Mouse (Mus musculus) G1E (cell line): ENCODE results near the gene Fkbp7. TPM values are rescaled to one million over a fixed set of nuclear protein-coding genes. Genes with fewer than 3 reads are reported as not detected.

ENCODE experiments used
- ATAC-seq: 2 replicates; pipeline ENCODE4 v1.8.0; 2016; ENCODE audit warnings: mild to moderate bottlenecking; ENCODE audit not compliant: insufficient number of reproducible peaks, poor library complexity, low FRiP score, severe bottlenecking; ENCODE audit errors: extremely low read depth
- DNase-seq: peaks from one replicate; pipeline ENCODE4 v3.0.0; 2012; ENCODE audit warnings: low spot score
- H3K27me3 ChIP-seq: 2 replicates; pipeline ENCODE4 v1.6.1; 2012; ENCODE audit warnings: mild to moderate bottlenecking, low read length, inconsistent platforms; ENCODE audit not compliant: insufficient read depth
- H3K36me3 ChIP-seq: replicated peaks from 2 replicates; pipeline ENCODE3; 2012; ENCODE audit warnings: mild to moderate bottlenecking, inconsistent platforms
- H3K4me1 ChIP-seq: 2 replicates; pipeline ENCODE4 v1.6.1; 2012; ENCODE audit warnings: low read depth, low read length, inconsistent platforms, mixed read lengths; ENCODE audit not compliant: insufficient read depth
- H3K4me3 ChIP-seq: 2 replicates; pipeline ENCODE4 v1.5.1; 2012; ENCODE audit warnings: low read depth, mild to moderate bottlenecking, inconsistent platforms, low read length, moderate library complexity, mixed read lengths
- H3K9me3 ChIP-seq: replicated peaks from 2 replicates; pipeline ENCODE4 v1.6.1; 2012; ENCODE audit warnings: inconsistent platforms
- CTCF ChIP-seq: IDR thresholded peaks from 2 replicates; pipeline ENCODE4 v1.5.1; 2012; ENCODE audit warnings: low read depth, low read length, inconsistent platforms, mixed read lengths
- GATA1 ChIP-seq: IDR thresholded peaks from 2 replicates; pipeline ENCODE4 v1.6.1; 2012; ENCODE audit warnings: borderline replicate concordance, low read length, inconsistent platforms, mixed read lengths
- GATA2 ChIP-seq: IDR thresholded peaks from 2 replicates; pipeline ENCODE4 v1.6.1; 2012; ENCODE audit warnings: low read depth, low read length, inconsistent platforms, borderline replicate concordance
- POLR2AphosphoS5 ChIP-seq: IDR thresholded peaks from 2 replicates; pipeline ENCODE4 v1.6.1; 2012; ENCODE audit warnings: low read depth, low read length, inconsistent platforms; ENCODE audit not compliant: insufficient replicate concordance
- TAL1 ChIP-seq: conservative IDR thresholded peaks from 2 replicates; pipeline ENCODE4 v1.6.1; 2012; ENCODE audit warnings: low read depth, low read length, inconsistent platforms, mixed read lengths
- polyA plus RNA-seq: library from polyadenylated mRNA; stranded (reverse); fragments of >175 nt; gene quantifications from 2 replicates; pipeline ENCODE4 v1.2.3, GENCODE M21; 2012
- total RNA-seq, 2 experiments: library from RNA; stranded (forward) in 1 of 2; stranded (reverse) in 1 of 2; fragments of 200-1000 nt in 1 of 2; fragments of >200 nt in 1 of 2; fragmentation: Nextera tagmentation in 1 of 2; gene quantifications; 2 replicates each; pipeline ENCODE4 v1.2.3; 2014 to 2017

Gene Fkbp7
- total RNA-seq (2014; fragmentation: Nextera tagmentation) (9.9 and 18.1 TPM in 2 replicates), total RNA-seq (2017) (3.1 and 5.3 TPM in 2 replicates), polyA plus RNA-seq (0.19 and 0.29 TPM in 2 replicates)

DNA sequence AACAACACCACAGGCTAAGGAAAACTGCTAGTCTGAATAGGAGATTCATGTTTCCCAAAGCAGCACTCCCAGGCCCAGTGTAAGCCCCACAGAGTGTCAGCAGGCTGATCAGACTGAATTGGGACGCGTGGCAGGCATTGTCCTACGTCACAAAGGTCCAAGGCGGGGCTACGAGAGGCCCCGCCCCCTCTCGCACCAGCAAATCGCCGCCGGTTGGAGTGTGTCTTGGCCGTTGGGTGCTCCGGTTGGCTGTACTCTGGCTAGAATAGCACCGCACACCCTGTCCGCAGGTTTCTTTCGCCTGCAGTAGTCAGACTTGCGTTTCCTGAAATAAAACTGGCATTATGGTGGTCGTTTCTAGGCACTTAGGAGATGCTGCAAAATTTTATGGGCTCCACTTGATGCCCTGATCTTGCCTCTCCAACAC is at the start of gene Fkbp7:
Gene Fkbp7 (minus strand): TSS at position 151 of the 427 bp plus-strand sequence.
- ATAC-seq (peak; percentile 87), DNase-seq (peak; percentile 72)
- no peak for TF ChIP-seq TAL1
- no peak for TF ChIP-seq CTCF
- TF ChIP-seq POLR2AphosphoS5: 0 out of 2 replicates have a peak, but pooled peaks have one; percentile 36
- H3K36me3 ChIP-seq: peaks cover 25% of the 10 kb centered on the region
- no peaks in the 10 kb centered on the region for H3K9me3 ChIP-seq
- peak within 1 kb of the TSS; percentile 70 for H3K4me3 ChIP-seq
- H3K4me1 ChIP-seq: peaks cover 45% of the 10 kb centered on the region
- no peaks in the 10 kb centered on the region for H3K27me3 ChIP-seq

DNA sequence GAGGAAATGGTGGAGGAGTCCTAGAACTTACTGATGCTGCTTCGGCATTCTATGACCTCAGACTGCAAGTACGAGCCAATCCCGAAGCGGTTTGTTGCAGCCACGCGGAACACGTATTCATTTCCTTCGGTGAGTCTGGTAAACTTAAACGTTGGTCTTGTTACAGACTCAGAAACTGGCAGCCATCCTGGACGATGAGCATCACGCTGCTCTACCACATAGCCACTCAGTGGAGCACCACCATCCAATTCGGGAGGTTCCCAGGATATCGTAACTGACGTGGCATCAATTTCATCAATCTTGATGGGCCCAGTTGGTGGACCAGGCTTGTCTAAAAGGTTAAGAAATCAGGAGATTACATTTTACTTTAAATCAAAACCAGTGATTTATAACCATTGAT is 46.7 kb upstream of the Fkbp7 start:
- H3K4me3 ChIP-seq: no peak overlapping the region
- no peaks in the 10 kb centered on the region for H3K36me3 ChIP-seq
- H3K9me3 ChIP-seq: peaks cover 30% of the 10 kb centered on the region
- DNase-seq (no peak), ATAC-seq (no peak)
- no peaks in the 10 kb centered on the region for H3K27me3 ChIP-seq
- no peak for TF ChIP-seq GATA1
- no peak for TF ChIP-seq TAL1
- TF ChIP-seq POLR2AphosphoS5: no peak
- no peak for TF ChIP-seq CTCF
- TF ChIP-seq GATA2: no peak
- H3K4me1 ChIP-seq: no peaks in the 10 kb centered on the region

DNA sequence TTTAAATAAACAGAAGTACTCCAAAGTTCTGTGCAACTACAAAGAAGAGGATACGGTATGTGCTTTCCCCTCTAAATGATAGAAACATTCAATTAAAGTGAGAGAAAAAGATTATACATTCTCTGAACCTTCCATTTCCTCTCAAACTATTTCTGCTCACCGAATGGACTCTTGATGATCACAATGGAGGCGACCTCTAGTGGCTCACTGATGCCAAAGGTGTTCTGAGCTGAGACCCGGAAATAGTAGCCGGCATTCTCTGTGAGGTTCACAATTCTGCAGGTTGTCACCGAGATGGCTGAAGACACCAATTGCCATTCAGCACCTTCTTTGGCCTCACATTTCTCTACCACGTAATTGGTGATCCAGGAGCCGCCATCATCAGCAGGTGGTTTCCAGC is 42.1 kb upstream of the Fkbp7 start:
- no peak for TF ChIP-seq TAL1
- ATAC-seq (no peak), DNase-seq (no peak)
- Histone ChIP-seq H3K4me1 (no peaks in the 10 kb centered on the region), H3K4me3 (no peak overlapping the region), H3K36me3 (peaks cover 16% of the 10 kb centered on the region), H3K9me3 (peaks cover 51% of the 10 kb centered on the region), H3K27me3 (no peaks in the 10 kb centered on the region)

DNA sequence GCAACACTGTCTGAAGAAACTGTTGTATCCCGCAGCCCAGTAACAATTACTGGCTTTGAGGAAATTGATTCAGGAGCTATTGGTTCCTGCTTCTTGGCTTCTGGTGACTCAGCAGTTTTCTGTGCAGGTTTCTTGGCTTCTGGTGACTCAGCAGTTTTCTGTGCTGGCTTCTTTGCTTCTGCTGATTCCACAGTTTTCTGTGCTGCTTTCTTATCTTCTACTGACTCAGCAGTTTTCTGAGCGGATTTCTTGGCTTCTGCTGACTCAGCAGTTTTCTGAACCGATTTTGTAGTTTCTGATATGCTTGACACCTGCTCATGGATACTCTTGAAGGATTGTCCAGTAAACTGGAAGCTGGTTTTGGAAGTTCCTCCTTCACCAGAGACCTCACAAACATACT is 35.6 kb upstream of the Fkbp7 start:
- DNase-seq (no peak), ATAC-seq (no peak)
- TF ChIP-seq POLR2AphosphoS5 (no peak), GATA2 (no peak), GATA1 (no peak), TAL1 (no peak), CTCF (no peak)
- Histone ChIP-seq H3K4me1 (no peaks in the 10 kb centered on the region), H3K4me3 (no peak overlapping the region), H3K9me3 (peaks cover 40% of the 10 kb centered on the region), H3K27me3 (no peaks in the 10 kb centered on the region), H3K36me3 (peaks cover 38% of the 10 kb centered on the region)

DNA sequence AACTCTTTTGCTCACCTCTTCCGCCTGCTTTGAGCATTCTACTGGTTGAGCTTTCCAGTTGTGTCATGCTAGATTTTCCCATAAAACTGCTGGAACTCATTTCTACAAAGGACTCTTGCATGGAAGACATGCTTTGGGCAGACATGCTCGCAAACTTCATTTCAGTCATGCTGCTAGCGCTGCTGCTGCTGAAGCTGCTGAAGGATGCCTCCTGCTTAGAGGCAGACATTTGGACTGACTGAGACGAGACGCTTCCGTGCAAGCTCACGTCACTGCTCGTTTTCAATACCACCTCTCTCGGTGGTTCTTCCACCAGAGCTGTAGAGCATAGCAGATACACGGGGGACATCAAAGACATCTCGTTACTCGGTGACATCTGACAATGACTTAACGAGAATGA is 32.7 kb upstream of the Fkbp7 start:
- Histone ChIP-seq H3K9me3 (peaks cover 19% of the 10 kb centered on the region), H3K36me3 (peaks cover 51% of the 10 kb centered on the region), H3K4me3 (no peak overlapping the region), H3K27me3 (no peaks in the 10 kb centered on the region), H3K4me1 (no peaks in the 10 kb centered on the region)
- DNase-seq: no peak
- ATAC-seq: no peak
- TF ChIP-seq TAL1 (no peak), CTCF (no peak), GATA2 (no peak), GATA1 (no peak), POLR2AphosphoS5 (no peak)

DNA sequence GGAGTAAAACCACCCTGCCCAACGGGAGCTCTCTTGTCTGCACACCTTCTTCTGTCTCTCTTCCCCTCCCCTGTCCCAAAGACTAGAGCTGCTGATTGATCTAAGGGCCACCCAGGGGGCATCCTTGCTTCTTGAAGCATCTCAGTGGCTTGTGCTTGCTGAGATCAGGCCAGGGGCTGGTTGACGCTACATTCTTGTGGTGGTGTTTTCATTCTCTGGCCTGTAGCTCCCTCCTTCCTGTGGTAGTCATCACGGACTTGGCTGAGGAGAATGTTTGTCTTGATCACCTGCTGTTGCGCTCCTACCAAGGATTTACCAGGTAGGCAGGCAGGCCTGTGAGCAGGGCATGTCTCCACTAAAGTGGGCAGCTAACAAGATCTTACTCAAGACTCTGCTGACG is 29.8 kb upstream of the Fkbp7 start:
- TF ChIP-seq TAL1 (no peak), GATA2 (no peak), CTCF (no peak), GATA1 (no peak), POLR2AphosphoS5 (no peak)

DNA sequence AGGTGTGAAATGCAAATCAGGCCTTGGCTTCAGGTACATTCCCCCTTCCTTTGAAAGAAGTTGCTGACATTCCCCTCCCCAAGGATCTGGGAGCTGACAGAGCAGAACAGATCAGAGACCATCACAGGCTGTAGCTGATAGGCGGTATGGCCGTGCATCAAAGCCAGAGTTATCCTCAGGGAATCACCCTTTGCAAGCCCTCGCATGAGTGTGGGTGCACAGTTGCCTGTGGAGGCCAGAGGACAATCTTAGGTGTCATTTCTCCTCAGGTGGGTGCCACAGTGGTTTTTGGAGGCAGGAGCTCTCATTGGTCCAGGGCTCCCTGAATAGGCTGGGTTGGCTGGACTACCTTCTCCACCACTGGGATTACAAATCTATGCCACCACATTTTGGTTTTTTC is 29.3 kb upstream of the Fkbp7 start:
- peaks cover 70% of the 10 kb centered on the region for H3K36me3 ChIP-seq
- H3K9me3 ChIP-seq: no peaks in the 10 kb centered on the region
- H3K27me3 ChIP-seq: no peaks in the 10 kb centered on the region
- H3K4me3 ChIP-seq: no peak overlapping the region
- TF ChIP-seq GATA1 (no peak), CTCF (no peak), POLR2AphosphoS5 (no peak; the same call in 1 of the 2 replicates), GATA2 (no peak), TAL1 (no peak)
- ATAC-seq: no peak
- H3K4me1 ChIP-seq: no peaks in the 10 kb centered on the region
- DNase-seq: no peak

More for the DNA sequence above, 29.8 kb upstream of the Fkbp7 start:
- DNase-seq: no peak
- Histone ChIP-seq H3K4me3 (no peak overlapping the region), H3K9me3 (no peaks in the 10 kb centered on the region), H3K27me3 (no peaks in the 10 kb centered on the region), H3K4me1 (no peaks in the 10 kb centered on the region), H3K36me3 (peaks cover 65% of the 10 kb centered on the region)
- no peak for ATAC-seq
